Mouse (Mus musculus): ENCODE results near the gene Ndufaf2. TPM values are rescaled to one million over a fixed set of nuclear protein-coding genes. Genes with fewer than 3 reads are reported as not detected.

Ndufaf2 gene
- 21.5 and 22.0 TPM in 2 replicates for polyA plus RNA-seq (2012; ENCODE audit: insufficient read depth, insufficient read length, missing spikeins)

- TF ChIP-seq POLR2A (IDR thresholded peaks at IDR 0.05; ENCODE audit: borderline replicate concordance, low read depth, low read length), result no peak
- no peak for TF ChIP-seq CTCF (IDR thresholded peaks at IDR 0.05; ENCODE audit: low read depth, low read length)
- H3K4me1 ChIP-seq (ENCODE audit: control insufficient read depth, insufficient read depth, low read length), result peaks cover 4% of the 10 kb centered on the region; the same call in 1 of the 2 replicates
- H3K27ac ChIP-seq (ENCODE audit: insufficient read depth, low read depth, low read length), result no peak within 1 kb of the TSS
- H3K4me3 ChIP-seq (ENCODE audit: insufficient read depth, low read length), result peak within 1 kb of the TSS; percentile 75
These were observed at the start of gene Ndufaf2, which contains the start of gene Ercc8 for GRCm38 (mm10) chr13:108158465-108159240. Ndufaf2 (minus strand) TSS chr13:108158623. Ercc8 (plus strand) TSS chr13:108158731.

- no peaks in the 10 kb centered on the region for H3K4me1 ChIP-seq (ENCODE audit: control insufficient read depth, insufficient read depth, low read length)
- H3K27ac ChIP-seq (ENCODE audit: insufficient read depth, low read depth, low read length), result no peak overlapping the region
- TF ChIP-seq POLR2A (IDR thresholded peaks at IDR 0.05; ENCODE audit: borderline replicate concordance, low read depth, low read length), result no peak
- TF ChIP-seq CTCF (IDR thresholded peaks at IDR 0.05; ENCODE audit: low read depth, low read length), result no peak
- no peak overlapping the region for H3K4me3 ChIP-seq (ENCODE audit: insufficient read depth, low read length)
These were observed 49.7 kb upstream of the Ndufaf2 start for GRCm38 (mm10) chr13:108208090-108208489.

- Histone ChIP-seq H3K4me3 (ENCODE audit: insufficient read depth, low read length) (no peak overlapping the region), H3K4me1 (ENCODE audit: control insufficient read depth, insufficient read depth, low read length) (no peaks in the 10 kb centered on the region), H3K27ac (ENCODE audit: insufficient read depth, low read depth, low read length) (no peak overlapping the region)
- TF ChIP-seq POLR2A (IDR thresholded peaks at IDR 0.05; ENCODE audit: borderline replicate concordance, low read depth, low read length), result no peak
- no peak for TF ChIP-seq CTCF (IDR thresholded peaks at IDR 0.05; ENCODE audit: low read depth, low read length)
These were observed 49.0 kb upstream of the Ndufaf2 start for GRCm38 (mm10) chr13:108207447-108207846.

- Histone ChIP-seq H3K4me1 (ENCODE audit: control insufficient read depth, insufficient read depth, low read length) (no peaks in the 10 kb centered on the region), H3K27ac (ENCODE audit: insufficient read depth, low read depth, low read length) (no peak overlapping the region), H3K4me3 (ENCODE audit: insufficient read depth, low read length) (no peak overlapping the region)
- TF ChIP-seq CTCF (IDR thresholded peaks at IDR 0.05; ENCODE audit: low read depth, low read length) (no peak), POLR2A (IDR thresholded peaks at IDR 0.05; ENCODE audit: borderline replicate concordance, low read depth, low read length) (no peak)
These were observed 46.4 kb upstream of the Ndufaf2 start for GRCm38 (mm10) chr13:108204857-108205256.

GRCm38 (mm10) chr13:108195474-108195873, 37.1 kb upstream of the Ndufaf2 start:
- Histone ChIP-seq H3K4me1 (ENCODE audit: control insufficient read depth, insufficient read depth, low read length) (no peaks in the 10 kb centered on the region), H3K27ac (ENCODE audit: insufficient read depth, low read depth, low read length) (no peak overlapping the region), H3K4me3 (ENCODE audit: insufficient read depth, low read length) (no peak overlapping the region)
- TF ChIP-seq POLR2A (IDR thresholded peaks at IDR 0.05; ENCODE audit: borderline replicate concordance, low read depth, low read length), result no peak
- TF ChIP-seq CTCF (IDR thresholded peaks at IDR 0.05; ENCODE audit: low read depth, low read length), result no peak

GRCm38 (mm10) chr13:108191074-108191720, 32.8 kb upstream of the Ndufaf2 start:
- Histone ChIP-seq H3K27ac (ENCODE audit: insufficient read depth, low read depth, low read length) (no peak overlapping the region), H3K4me3 (ENCODE audit: insufficient read depth, low read length) (no peak overlapping the region), H3K4me1 (ENCODE audit: control insufficient read depth, insufficient read depth, low read length) (peaks cover 4% of the 10 kb centered on the region; the same call in 1 of the 2 replicates)
- TF ChIP-seq POLR2A (IDR thresholded peaks at IDR 0.05; ENCODE audit: borderline replicate concordance, low read depth, low read length), result no peak
- peak; percentile 47; the same call in 1 of the 2 replicates for TF ChIP-seq CTCF (IDR thresholded peaks at IDR 0.05; ENCODE audit: low read depth, low read length)

- TF ChIP-seq POLR2A (IDR thresholded peaks at IDR 0.05; ENCODE audit: borderline replicate concordance, low read depth, low read length), result no peak
- TF ChIP-seq CTCF (IDR thresholded peaks at IDR 0.05; ENCODE audit: low read depth, low read length), result no peak
- H3K4me3 ChIP-seq (ENCODE audit: insufficient read depth, low read length), result no peak overlapping the region
- H3K27ac ChIP-seq (ENCODE audit: insufficient read depth, low read depth, low read length), result no peak overlapping the region
- H3K4me1 ChIP-seq (ENCODE audit: control insufficient read depth, insufficient read depth, low read length), result peaks cover 4% of the 10 kb centered on the region; the same call in 1 of the 2 replicates
These were observed 29.6 kb upstream of the Ndufaf2 start for GRCm38 (mm10) chr13:108187994-108188393.

- Histone ChIP-seq H3K4me3 (ENCODE audit: insufficient read depth, low read length) (no peak overlapping the region), H3K27ac (ENCODE audit: insufficient read depth, low read depth, low read length) (no peak overlapping the region), H3K4me1 (ENCODE audit: control insufficient read depth, insufficient read depth, low read length) (peaks cover 4% of the 10 kb centered on the region; the same call in 1 of the 2 replicates)
- no peak for TF ChIP-seq POLR2A (IDR thresholded peaks at IDR 0.05; ENCODE audit: borderline replicate concordance, low read depth, low read length)
- TF ChIP-seq CTCF (IDR thresholded peaks at IDR 0.05; ENCODE audit: low read depth, low read length), result no peak
These were observed 27.1 kb upstream of the Ndufaf2 start for GRCm38 (mm10) chr13:108185530-108185929.

- no peak overlapping the region for H3K27ac ChIP-seq (ENCODE audit: insufficient read depth, low read depth, low read length)
- no peak overlapping the region for H3K4me3 ChIP-seq (ENCODE audit: insufficient read depth, low read length)
- TF ChIP-seq CTCF (IDR thresholded peaks at IDR 0.05; ENCODE audit: low read depth, low read length) (no peak), POLR2A (IDR thresholded peaks at IDR 0.05; ENCODE audit: borderline replicate concordance, low read depth, low read length) (no peak)
- peaks cover 4% of the 10 kb centered on the region for H3K4me1 ChIP-seq (ENCODE audit: control insufficient read depth, insufficient read depth, low read length)
These were observed 26.4 kb upstream of the Ndufaf2 start for GRCm38 (mm10) chr13:108184743-108185255.

Measured in bone marrow macrophage, adult 2 months (primary cell).